Mouse (Mus musculus) bone marrow macrophage, adult 2 months (primary cell): Measurements from ENCODE around the gene Vnn3. TPM values are rescaled to one million over a fixed set of nuclear protein-coding genes. Genes with fewer than 3 reads are reported as not detected.

ENCODE experiments used
- H3K27ac ChIP-seq: 2 replicates; pipeline ENCODE4 v1.5.1; 2012; ENCODE audit warnings: low read depth, low read length; ENCODE audit not compliant: insufficient read depth
- H3K4me1 ChIP-seq: 2 replicates; pipeline ENCODE4 v1.6.1; 2012; ENCODE audit warnings: low read length; ENCODE audit not compliant: control insufficient read depth, insufficient read depth
- H3K4me3 ChIP-seq: 2 replicates; pipeline ENCODE4 v1.5.1; 2012; ENCODE audit warnings: mild to moderate bottlenecking, low read length, moderate library complexity; ENCODE audit not compliant: insufficient read depth
- CTCF ChIP-seq: IDR thresholded peaks from 2 replicates; pipeline ENCODE4 v1.5.1; 2012; ENCODE audit warnings: low read depth, mild to moderate bottlenecking, low read length, moderate library complexity
- POLR2A ChIP-seq: IDR thresholded peaks from 2 replicates; pipeline ENCODE4 v1.6.1; 2012; ENCODE audit warnings: mild to moderate bottlenecking, low read depth, low read length, borderline replicate concordance
- polyA plus RNA-seq: library from polyadenylated mRNA; stranded (reverse); fragments of >200 nt; gene quantifications from 2 replicates; pipeline ENCODE4 v1.2.4, GENCODE M21; 2012; ENCODE audit not compliant: missing spikeins, insufficient read depth, insufficient read length

Vnn3 gene
- polyA plus RNA-seq, 1 experiment = 1.8 TPM

GRCm38 (mm10) chr10:23886060-23886459 lies 34.8 kb downstream of the Vnn3 start:
- Histone ChIP-seq H3K4me3 (no peak overlapping the region), H3K27ac (no peak overlapping the region), H3K4me1 (no peaks in the 10 kb centered on the region)
- TF ChIP-seq POLR2A (no peak), CTCF (no peak)

DNA sequence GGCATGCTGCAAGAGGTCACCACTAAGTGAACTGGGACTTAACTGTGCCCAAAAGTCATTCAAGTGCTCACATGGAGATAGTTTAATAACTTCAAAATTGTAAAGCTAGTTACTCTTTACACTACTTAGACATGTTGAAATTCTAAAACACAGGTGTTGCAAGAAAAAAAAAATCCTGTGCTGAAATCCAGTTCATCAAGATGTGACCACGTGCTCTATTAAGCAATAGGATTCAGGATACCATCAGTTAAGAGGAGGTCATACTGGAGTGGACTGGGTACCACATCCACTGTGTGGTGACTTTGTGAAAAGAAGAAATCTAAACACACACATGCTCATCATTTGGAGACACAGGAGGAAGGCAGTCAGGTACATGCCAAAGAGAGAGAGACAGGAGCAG lies 41.7 kb downstream of the Vnn3 start:
- no peak overlapping the region for H3K4me3 ChIP-seq
- no peak for TF ChIP-seq CTCF
- TF ChIP-seq POLR2A = no peak
- no peaks in the 10 kb centered on the region for H3K4me1 ChIP-seq
- H3K27ac ChIP-seq = no peak overlapping the region

GRCm38 (mm10) chr10:23894601-23895349 lies 43.5 kb downstream of the Vnn3 start, which contains the start of gene Vnn1:
Gene Vnn1, plus strand, starts transcription at chr10:23894688.
- no peak within 1 kb of the TSS for H3K4me3 ChIP-seq
- H3K27ac ChIP-seq = no peak within 1 kb of the TSS
- no peak for TF ChIP-seq CTCF
- no peak for TF ChIP-seq POLR2A
- no peaks in the 10 kb centered on the region for H3K4me1 ChIP-seq

DNA sequence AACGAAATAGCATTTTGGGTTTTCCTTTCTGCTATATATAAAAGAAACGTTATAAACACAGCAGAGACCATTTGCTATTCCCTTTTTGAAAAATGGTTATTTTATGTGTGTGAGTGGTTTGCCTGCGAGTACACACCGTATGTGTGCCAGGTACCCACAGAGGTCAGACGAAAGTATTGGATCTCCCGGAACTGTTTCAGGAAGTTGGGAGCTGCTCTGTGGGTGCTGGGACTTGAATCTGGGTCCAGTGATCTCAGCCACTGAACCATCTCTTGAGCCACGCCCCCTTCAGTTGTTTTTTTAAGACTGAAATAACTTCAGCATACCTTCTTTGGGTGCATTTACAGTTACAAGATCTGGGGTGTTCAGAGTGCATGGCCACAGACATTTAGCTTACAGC lies 44.1 kb downstream of the Vnn3 start:
- TF ChIP-seq POLR2A (no peak), CTCF (no peak)
- Histone ChIP-seq H3K4me1 (no peaks in the 10 kb centered on the region), H3K27ac (no peak overlapping the region), H3K4me3 (no peak overlapping the region)

DNA sequence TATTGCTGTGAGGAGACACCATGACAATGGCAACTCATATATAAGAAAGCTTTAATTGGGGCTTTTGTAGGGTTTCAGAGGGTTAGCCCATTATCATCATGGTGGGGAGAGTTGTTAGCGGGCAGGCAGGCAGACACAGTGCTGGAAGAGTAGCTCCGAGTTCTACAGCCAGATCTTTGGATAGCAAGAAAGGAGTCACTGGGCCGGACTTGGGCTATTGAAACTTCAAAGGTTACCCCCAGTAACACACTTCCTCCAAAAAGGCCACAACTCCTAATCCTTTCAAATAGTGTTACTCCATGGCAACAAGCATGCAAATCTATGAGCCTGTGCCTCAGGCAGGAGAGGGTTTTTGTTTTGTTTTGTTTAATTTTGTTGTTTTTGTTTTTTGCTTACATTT lies 49.9 kb downstream of the Vnn3 start:
- Histone ChIP-seq H3K27ac (no peak overlapping the region), H3K4me3 (no peak overlapping the region), H3K4me1 (no peaks in the 10 kb centered on the region)
- no peak for TF ChIP-seq CTCF
- no peak for TF ChIP-seq POLR2A

DNA sequence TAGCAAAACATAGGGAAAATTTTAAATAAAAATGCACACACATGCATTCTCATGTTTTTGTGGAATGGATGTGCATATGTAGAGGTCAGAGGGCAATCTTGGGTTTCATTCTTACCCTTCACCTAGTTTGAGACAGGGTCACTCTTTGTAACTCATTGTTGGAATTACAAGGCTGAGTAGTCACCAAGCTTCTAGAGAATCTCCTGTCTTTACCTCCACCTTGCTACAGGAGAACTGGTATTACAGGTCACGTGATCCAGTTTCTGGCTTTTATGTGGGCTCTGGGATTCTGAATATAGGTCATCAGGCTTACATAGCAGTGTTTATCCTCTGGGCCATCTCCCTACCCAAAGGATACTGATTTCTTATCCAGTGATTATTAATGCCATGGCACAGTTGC lies 54.4 kb downstream of the Vnn3 start:
- no peak overlapping the region for H3K4me3 ChIP-seq
- no peak overlapping the region for H3K27ac ChIP-seq
- H3K4me1 ChIP-seq = no peaks in the 10 kb centered on the region
- no peak for TF ChIP-seq POLR2A
- no peak for TF ChIP-seq CTCF

Other genes with a start within 250 kb of the Vnn3 start
- 182 and 264 TPM in 2 replicates for gene Rps12, start 64.2 kb upstream of the Vnn3 start, polyA plus RNA-seq
- 1.0 and 6.7 TPM in 2 replicates for gene Slc18b1, start 54.5 kb upstream of the Vnn3 start, polyA plus RNA-seq
- not detected in 2 replicates for gene Vnn1, start 43.2 kb downstream of the Vnn3 start, polyA plus RNA-seq
- not detected in 2 replicates for gene Taar1, start 68.9 kb downstream of the Vnn3 start, polyA plus RNA-seq
- not detected in 2 replicates for gene Taar2, start 87.1 kb downstream of the Vnn3 start, polyA plus RNA-seq
- gene Taar3, start 98.1 kb downstream of the Vnn3 start, polyA plus RNA-seq = not detected in 2 replicates
- gene Taar4, start 109.0 kb downstream of the Vnn3 start, polyA plus RNA-seq = not detected in 2 replicates
- not detected in 2 replicates for gene Taar5, start 119.2 kb downstream of the Vnn3 start, polyA plus RNA-seq
- not detected in 2 replicates for gene Taar6, start 134.2 kb downstream of the Vnn3 start, polyA plus RNA-seq
- gene Taar7a, start 142.0 kb downstream of the Vnn3 start, polyA plus RNA-seq = not detected in 2 replicates
- not detected in 2 replicates for gene Taar7b, start 148.5 kb downstream of the Vnn3 start, polyA plus RNA-seq
- gene Taar7d, start 175.8 kb downstream of the Vnn3 start, polyA plus RNA-seq = not detected in 2 replicates
- gene Taar7e, start 186.2 kb downstream of the Vnn3 start, polyA plus RNA-seq = not detected in 2 replicates
- not detected in 2 replicates for gene Taar7f, start 198.0 kb downstream of the Vnn3 start, polyA plus RNA-seq
- gene Taar8a, start 225.0 kb downstream of the Vnn3 start, polyA plus RNA-seq = not detected in 2 replicates
- not detected in 2 replicates for gene Taar8b, start 240.8 kb downstream of the Vnn3 start, polyA plus RNA-seq